ENCODE assay signal across 9 mouse cellular contexts in genomic region chr12:8916378-8916777, GRCm38 (mm10). TPM values are rescaled to one million over a fixed set of nuclear protein-coding genes. Genes with fewer than 3 reads are reported as not detected.
DNase-seq lines count a peak whose midpoint lies in the region; ATAC-seq and TF ChIP-seq lines count a peak whose summit lies in the region.
"Had no signal": no experiment of that assay in that cellular context is flagged by ENCODE, and none has a peak within 500 bp of the region (broad histone marks: within the 10 kb centered on the region; RNA-seq: fewer than 3 reads in every experiment).

No protein-coding gene starts in this region.

- H3K36me3 ChIP-seq in embryonic facial prominence, embryonic 12.5 days: no peaks in the 10 kb centered on the region
- H3K36me3 ChIP-seq in heart, embryonic 14.5 days (ENCODE audit: control insufficient read depth, insufficient read depth, low read length): no peaks in the 10 kb centered on the region

- peaks cover 49% of the 10 kb centered on the region for H3K4me1 ChIP-seq in embryonic facial prominence, embryonic 12.5 days
- H3K4me1 ChIP-seq in heart, embryonic 14.5 days (ENCODE audit: control insufficient read depth in 2 of 2, insufficient read depth in 2 of 2, low read length in 2 of 2): peaks cover 14 to 30% of the 10 kb centered on the region in 2 experiments
- peaks cover 5% of the 10 kb centered on the region for H3K4me1 ChIP-seq in olfactory bulb, adult 2 months (ENCODE audit: control insufficient read depth, insufficient read depth, low read length)

- no peak for ATAC-seq in embryonic facial prominence, embryonic 12.5 days (ENCODE audit: insufficient number of reproducible peaks, insufficient read depth, low FRiP score, low TSS enrichment)
- peak; percentile 41; the same call in 1 of the 2 replicates for ATAC-seq in heart, embryonic 14.5 days (ENCODE audit: insufficient number of reproducible peaks, insufficient read depth, low FRiP score, low read depth)
- no peak for ATAC-seq in inflammation-experienced regulatory T-cells, adult 6 months

- no peaks in the 10 kb centered on the region for H3K9me3 ChIP-seq in embryonic facial prominence, embryonic 12.5 days
- no peaks in the 10 kb centered on the region for H3K9me3 ChIP-seq in heart, embryonic 14.5 days (ENCODE audit: control insufficient read depth, low read length)

- 42% methylated on average over 5 of the region's 5 CpGs for WGBS in embryonic facial prominence, embryonic 12.5 days
- 52% methylated on average over 5 of the region's 5 CpGs for WGBS in heart, embryonic 14.5 days
- WGBS in olfactory bulb, adult 2 months: 42% methylated on average over 5 of the region's 5 CpGs

- no peaks in the 10 kb centered on the region for H3K27me3 ChIP-seq in embryonic facial prominence, embryonic 12.5 days
- H3K27me3 ChIP-seq in heart, embryonic 14.5 days (ENCODE audit: control insufficient read depth, insufficient read depth, low read length): no peaks in the 10 kb centered on the region

- H3K9ac ChIP-seq in embryonic facial prominence, embryonic 12.5 days: peak overlapping the region; percentile 33; the same call in 1 of the 2 replicates
- 0 out of 2 replicates have a peak overlapping the region, but pooled peaks have one; percentile 31 for H3K9ac ChIP-seq in heart, embryonic 14.5 days (ENCODE audit: low read length)

- H3K27ac ChIP-seq in embryonic facial prominence, embryonic 12.5 days: peak overlapping the region; percentile 74
- H3K27ac ChIP-seq in heart, embryonic 14.5 days (replicated peaks in 1 of 2; ENCODE audit: control insufficient read depth in 1 of 2, insufficient read depth in 1 of 2, low read depth in 2 of 2, low read length in 2 of 2): 0 out of 4 replicates have a peak overlapping the region, but pooled peaks of 1 of the 2 experiments have one; percentile 24
- 0 out of 2 replicates have a peak overlapping the region, but pooled peaks have one; percentile 3 for H3K27ac ChIP-seq in olfactory bulb, adult 2 months (ENCODE audit: insufficient read depth, low read depth, low read length)
- H3K27ac ChIP-seq: macrophage had no signal

- H3K4me3 ChIP-seq in embryonic facial prominence, embryonic 12.5 days: no peak overlapping the region
- no peak overlapping the region for H3K4me3 ChIP-seq in heart, embryonic 14.5 days (ENCODE audit: control insufficient read depth in 1 of 2, insufficient read depth in 1 of 2, low read depth in 1 of 2, low read length in 2 of 2)
- H3K4me3 ChIP-seq in olfactory bulb, adult 2 months (ENCODE audit: insufficient read depth, low read depth, low read length): no peak overlapping the region

- TF ChIP-seq CTCF in olfactory bulb, adult 2 months (IDR thresholded peaks at IDR 0.05; ENCODE audit: insufficient read depth, low read depth, low read length): no peak

- no peak for TF ChIP-seq POLR2A in olfactory bulb, adult 2 months (IDR thresholded peaks at IDR 0.05; ENCODE audit: insufficient read depth, low read depth, low read length)

- DNase-seq in 3134 (ENCODE audit: extremely low read depth, insufficient read length, low spot score): peak; percentile 19
- peak; percentile 69 for DNase-seq in NIH3T3 (ENCODE audit: low read depth)
- peak; percentile 54 to 62 for DNase-seq in kidney, postnatal 4 days
- no peak for DNase-seq in thymus, postnatal 25 days

- H3K4me2 ChIP-seq in embryonic facial prominence, embryonic 12.5 days (replicated peaks): no peak overlapping the region
- H3K4me2 ChIP-seq in heart, embryonic 14.5 days (ENCODE audit: low read length): no peak overlapping the region

RNA-seq across cellular contexts. Expression of gene Laptm4a, which starts 5.1 kb away (rescaled TPM):
- 271 and 307 TPM in 2 replicates for polyA plus RNA-seq in embryonic facial prominence, embryonic 12.5 days (2016; fragmentation: Nextera tagmentation; extraction: Ambion mirVana)
- polyA plus RNA-seq in heart, embryonic 14.5 days (2014; fragmentation: Nextera tagmentation; extraction: Ambion mirVana): 190 and 225 TPM in 2 replicates
- not detected in 2 replicates for polyA plus RNA-seq in olfactory bulb, adult 2 months (2012; ENCODE audit: insufficient read depth, insufficient read length, low replicate concordance, missing spikeins)
- 100 to 1,000 TPM; 117 to 185 (median 137) TPM for polyA plus RNA-seq in inflammation-experienced regulatory T-cells, adult 6 months (2017; shearing (Covaris generic))

RNA-seq across cellular contexts. Expression of gene Matn3, which starts 31.4 kb away (rescaled TPM):
- 2.0 and 2.1 TPM in 2 replicates for polyA plus RNA-seq in embryonic facial prominence, embryonic 12.5 days (2016; fragmentation: Nextera tagmentation; extraction: Ambion mirVana)
- polyA plus RNA-seq in heart, embryonic 14.5 days (2014; fragmentation: Nextera tagmentation; extraction: Ambion mirVana): 0.07 TPM in 1 of 2 replicates, not detected in the other
- not detected in 2 replicates for polyA plus RNA-seq in olfactory bulb, adult 2 months (2012; ENCODE audit: insufficient read depth, insufficient read length, low replicate concordance, missing spikeins)
- not detected for polyA plus RNA-seq in inflammation-experienced regulatory T-cells, adult 6 months (2017; shearing (Covaris generic))
- polyA plus RNA-seq: macrophage had no signal

RNA-seq across cellular contexts. Expression of gene Wdr35, which starts 57.3 kb away (rescaled TPM):
- 26.7 and 27.1 TPM in 2 replicates for polyA plus RNA-seq in embryonic facial prominence, embryonic 12.5 days (2016; fragmentation: Nextera tagmentation; extraction: Ambion mirVana)
- polyA plus RNA-seq in heart, embryonic 14.5 days (2014; fragmentation: Nextera tagmentation; extraction: Ambion mirVana): 12.8 and 14.4 TPM in 2 replicates
- not detected in 2 replicates for polyA plus RNA-seq in olfactory bulb, adult 2 months (2012; ENCODE audit: insufficient read depth, insufficient read length, low replicate concordance, missing spikeins)
- polyA plus RNA-seq in inflammation-experienced regulatory T-cells, adult 6 months (2017; shearing (Covaris generic)): 1 to 10 TPM; 2.8 to 3.1 (median 2.9) TPM
